ENCODE assay signal across 8 mouse cellular contexts in genomic region chr5:28317253-28317916, GRCm38 (mm10). TPM values are rescaled to one million over a fixed set of nuclear protein-coding genes. Genes with fewer than 3 reads are reported as not detected.
DNase-seq lines count a peak whose midpoint lies in the region; ATAC-seq lines count a peak whose summit lies in the region.

No protein-coding gene starts in this region.

- peak overlapping the region; percentile 70 for H3K4me2 ChIP-seq in kidney, embryonic 14.5 days (replicated peaks; ENCODE audit: low read depth, low read length)

- no peaks in the 10 kb centered on the region for H3K27me3 ChIP-seq in kidney, embryonic 14.5 days (ENCODE audit: control insufficient read depth, insufficient read depth, low read length)
- H3K27me3 ChIP-seq in hindbrain, embryonic 10.5 days (ENCODE audit: insufficient read depth, poor library complexity, severe bottlenecking) = no peaks in the 10 kb centered on the region

- peak; percentile 78 for ATAC-seq in kidney, embryonic 14.5 days (ENCODE audit: low FRiP score, low TSS enrichment)
- ATAC-seq in activated CD4-positive, CD25-positive, alpha-beta regulatory T cell, adult 4 months = peak; percentile 2

- DNase-seq in kidney, adult 11 months = no peak
- no peak for DNase-seq in hindbrain, embryonic 10.5 days (ENCODE audit: low spot score)
- peak; percentile 18 for DNase-seq in lung, postnatal 25 days (ENCODE audit: low spot score)
- no peak for DNase-seq in thymus, postnatal 14 days
- no peak for DNase-seq in MN1 (ENCODE audit: low spot score)
- no peak for DNase-seq in spleen, postnatal 4 days (ENCODE audit: low spot score in 2 of 2)

- peak overlapping the region; percentile 97 for H3K4me3 ChIP-seq in kidney, embryonic 14.5 days (ENCODE audit: low read length)
- H3K4me3 ChIP-seq in hindbrain, embryonic 10.5 days = peak overlapping the region; percentile 89

- H3K9me3 ChIP-seq in kidney, embryonic 14.5 days (ENCODE audit: control insufficient read depth, low read length) = no peaks in the 10 kb centered on the region
- H3K9me3 ChIP-seq in hindbrain, embryonic 10.5 days = no peaks in the 10 kb centered on the region

- WGBS in kidney, embryonic 14.5 days = under 1% methylated on average over 55 of the region's 62 CpGs
- under 1% methylated on average over 62 of the region's 62 CpGs for WGBS in hindbrain, embryonic 10.5 days

- peak overlapping the region; percentile 100 for H3K27ac ChIP-seq in kidney, embryonic 14.5 days (ENCODE audit: low read depth, low read length)
- peak overlapping the region; percentile 100 for H3K27ac ChIP-seq in hindbrain, embryonic 10.5 days

- H3K9ac ChIP-seq in kidney, embryonic 14.5 days (ENCODE audit: low read depth, low read length) = peak overlapping the region; percentile 100

- H3K36me3 ChIP-seq in kidney, embryonic 14.5 days (ENCODE audit: control insufficient read depth, insufficient read depth, low read length) = no peaks in the 10 kb centered on the region
- H3K36me3 ChIP-seq in hindbrain, embryonic 10.5 days = peaks cover under 1% of the 10 kb centered on the region; the same call in 1 of the 2 replicates

- H3K4me1 ChIP-seq in kidney, embryonic 14.5 days (ENCODE audit: control insufficient read depth, insufficient read depth, low read length) = peaks cover 4% of the 10 kb centered on the region
- peaks cover 23% of the 10 kb centered on the region for H3K4me1 ChIP-seq in hindbrain, embryonic 10.5 days (replicated peaks)

RNA-seq across cellular contexts. Expression of gene Rbm33, which starts 0.5 kb away (rescaled TPM):
- polyA plus RNA-seq in kidney, embryonic 14.5 days (2014; fragmentation: Nextera tagmentation; extraction: Ambion mirVana) = 12.3 and 25.4 TPM in 2 replicates
- 10 to 100 TPM; 10.1 to 12.2 TPM for polyA plus RNA-seq in activated CD4-positive, CD25-positive, alpha-beta regulatory T cell, adult 4 months (2017; shearing (Covaris generic))
- polyA plus RNA-seq in hindbrain, embryonic 10.5 days (2016; fragmentation: Nextera tagmentation; extraction: Ambion mirVana) = 14.5 and 17.3 TPM in 2 replicates
